22 mouse cellular contexts compared by ENCODE assay signal in the genomic region with DNA sequence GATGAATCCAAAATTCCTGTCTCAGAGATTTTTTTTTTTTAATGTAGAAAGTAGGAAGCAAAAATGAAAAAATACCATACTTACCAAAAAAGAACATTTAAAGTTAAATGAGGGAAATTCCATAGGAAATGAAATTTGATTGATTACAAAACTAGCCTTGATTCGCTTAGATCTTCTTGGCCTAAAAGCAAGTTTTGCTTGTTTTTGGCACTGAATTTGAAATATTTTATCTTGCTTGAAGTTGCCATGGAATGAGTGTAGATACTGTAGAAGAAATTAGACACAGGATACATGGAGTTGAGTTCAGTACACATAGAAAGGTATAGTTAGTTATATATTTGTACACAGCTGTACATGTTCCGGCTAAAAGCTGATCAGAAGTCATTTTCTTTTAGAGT.
A peak's percentile ranks its signal among the peaks of the same experiment; 100 is the strongest.
DNase-seq lines count a peak whose midpoint lies in the region; ATAC-seq and TF ChIP-seq lines count a peak whose summit lies in the region.
"Had no signal": no experiment of that assay in that cellular context is flagged by ENCODE, and none has a peak within 500 bp of the region (broad histone marks: within the 10 kb centered on the region; RNA-seq: fewer than 3 reads in every experiment).

No protein-coding gene starts in this region.

- intact Hi-C loops in gastrocnemius, adult 2 months (cut with DNase I): no loop called here

- no peaks in the 10 kb centered on the region for H3K27me3 ChIP-seq in lung, embryonic 14.5 days (ENCODE audit: insufficient read depth, low read length)
- H3K27me3 ChIP-seq: embryonic facial prominence, embryonic 13.5 days; embryonic facial prominence, embryonic 15.5 days; forebrain, embryonic 12.5 days had no signal

- H3K4me3 ChIP-seq in lung, embryonic 14.5 days (ENCODE audit: low read depth, low read length): no peak overlapping the region
- no peak overlapping the region for H3K4me3 ChIP-seq in gastrocnemius, adult 2 months
- H3K4me3 ChIP-seq: embryonic facial prominence, embryonic 13.5 days; embryonic facial prominence, embryonic 15.5 days; erythroblast, embryonic 14.5 days; forebrain, embryonic 10.5 days; forebrain, embryonic 12.5 days had no signal

- H3K36me3 ChIP-seq in lung, embryonic 14.5 days (ENCODE audit: insufficient read depth): no peaks in the 10 kb centered on the region
- H3K36me3 ChIP-seq: embryonic facial prominence, embryonic 13.5 days; embryonic facial prominence, embryonic 15.5 days; forebrain, embryonic 10.5 days; forebrain, embryonic 12.5 days had no signal

- DNase-seq in lung, embryonic 14.5 days: peak; percentile 73
- no peak for DNase-seq in lung, adult 18-20 months
- peak; percentile 6 for DNase-seq in MEL-GATA-1-ER (ENCODE audit: extremely low read depth, low read depth)
- DNase-seq in gastrocnemius, adult 2 months: no peak
- no peak for DNase-seq in layer of hippocampus, postnatal 10 days (ENCODE audit: low spot score in 2 of 2)
- DNase-seq: adrenal gland, adult 2 months; adrenal gland, postnatal 10 days; adrenal gland, postnatal 25 days; cerebellum, adult 11 months; cerebellum, adult 18-20 months; cerebellum, adult 8-10 months; cerebellum, adult 9-11 months; cerebellum, postnatal 14 days; cerebellum, postnatal 36 days; embryo, embryonic 11 days had no signal

- TF ChIP-seq CTCF in lung, embryonic 14.5 days (IDR thresholded peaks at IDR 0.05; ENCODE audit: low read depth): no peak
- TF ChIP-seq CTCF in gastrocnemius, adult 2 months (IDR thresholded peaks at IDR 0.05): no peak

- no peak overlapping the region for H3K27ac ChIP-seq in lung, embryonic 14.5 days (ENCODE audit: low read depth)
- no peak overlapping the region; the same call in 1 of the 2 replicates for H3K27ac ChIP-seq in gastrocnemius, adult 2 months
- H3K27ac ChIP-seq: embryonic facial prominence, embryonic 13.5 days; embryonic facial prominence, embryonic 15.5 days; forebrain, embryonic 12.5 days had no signal

- H3K4me2 ChIP-seq in lung, embryonic 14.5 days: no peak overlapping the region
- H3K4me2 ChIP-seq: embryonic facial prominence, embryonic 13.5 days; embryonic facial prominence, embryonic 15.5 days; forebrain, embryonic 12.5 days had no signal

- WGBS in lung, embryonic 14.5 days: 45% methylated on average over 2 of the region's 2 CpGs

- ATAC-seq in lung, embryonic 14.5 days (ENCODE audit: insufficient read depth): peak; percentile 73; the same call in 1 of the 2 replicates
- ATAC-seq: forebrain, embryonic 14.5 days; forebrain, embryonic 16.5 days had no signal

- H3K9me3 ChIP-seq in lung, embryonic 14.5 days (ENCODE audit: low read depth, low read length): no peaks in the 10 kb centered on the region
- H3K9me3 ChIP-seq: embryonic facial prominence, embryonic 13.5 days; embryonic facial prominence, embryonic 15.5 days; forebrain, embryonic 10.5 days; forebrain, embryonic 12.5 days had no signal

- H3K9ac ChIP-seq in lung, embryonic 14.5 days: no peak overlapping the region
- H3K9ac ChIP-seq: embryonic facial prominence, embryonic 13.5 days; embryonic facial prominence, embryonic 15.5 days; forebrain, embryonic 12.5 days had no signal

- H3K4me1 ChIP-seq in lung, embryonic 14.5 days (ENCODE audit: insufficient read depth): no peaks in the 10 kb centered on the region
- H3K4me1 ChIP-seq: embryonic facial prominence, embryonic 13.5 days; embryonic facial prominence, embryonic 15.5 days; forebrain, embryonic 12.5 days had no signal

Comparison
In these comparisons a context has a peak if more than half of its experiments do, and no peak if none do; other contexts are left out.
1. DNase-seq: peak in lung, embryonic 14.5 days (single experiment) and MEL-GATA-1-ER (single experiment); none in lung, adult 18-20 months (0 of 2), gastrocnemius, adult 2 months (single experiment) and layer of hippocampus, postnatal 10 days (0 of 2).